Mouse (Mus musculus): ENCODE measurements at regions not wholly inside any gene's neighbourhood (a gene's known extent, or its start where the extent isn't known, plus 50 kb on each side); places are given as distances from the start of the nearest gene placed in this dataset.

DNA sequence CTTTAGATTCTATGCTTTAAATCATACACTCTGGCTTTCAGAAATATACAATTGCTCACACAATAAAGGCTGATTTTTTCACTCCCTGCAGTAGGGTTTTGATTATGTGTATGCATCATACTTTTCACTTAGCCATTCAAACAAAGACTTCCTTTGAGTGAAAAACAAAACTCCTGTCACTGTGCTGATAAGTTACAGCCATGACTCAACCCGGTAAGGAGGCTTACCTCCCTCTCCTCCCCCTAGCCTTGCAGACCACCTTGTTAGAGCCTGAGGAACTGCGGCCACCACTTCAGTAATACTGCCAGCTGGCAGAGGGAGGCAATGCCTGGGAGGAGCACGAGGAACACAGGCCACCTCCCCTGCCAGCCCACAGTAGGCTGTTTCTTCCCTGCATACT lies 86.2 kb downstream of the Zfp706 start:
- TF ChIP-seq E2F4 (IDR thresholded peaks at IDR 0.05; ENCODE audit: borderline replicate concordance, low read depth, low read length) = no peak
- no peak for TF ChIP-seq TAL1 (IDR thresholded peaks at IDR 0.05; ENCODE audit: low read length)
- no peak for TF ChIP-seq MAFK (IDR thresholded peaks at IDR 0.05; ENCODE audit: borderline replicate concordance, low read depth, low read length)
- TF ChIP-seq CHD2 (IDR thresholded peaks at IDR 0.05; ENCODE audit: low read length) = no peak
- no peak for TF ChIP-seq MAX (IDR thresholded peaks at IDR 0.05; ENCODE audit: low read length)
- TF ChIP-seq POLR2A (IDR thresholded peaks at IDR 0.05; ENCODE audit: control insufficient read depth in 1 of 2, insufficient read depth in 1 of 2, low read depth in 1 of 2, low read length in 2 of 2, poor library complexity in 1 of 2) = no peak
- no peak for TF ChIP-seq CHD1 (IDR thresholded peaks at IDR 0.05; ENCODE audit: low read depth, low read length)

All from MEL (cell line).